Mouse (Mus musculus): ENCODE results near the gene Gprc5a. TPM values are rescaled to one million over a fixed set of nuclear protein-coding genes. Genes with fewer than 3 reads are reported as not detected.

The Gprc5a gene
- polyA plus RNA-seq, 1 experiment from 2014 or later: 15.2 TPM

GRCm38 (mm10) chr6:135133486-135133885 is 68.0 kb downstream of the Gprc5a start:
- H3K27me3 ChIP-seq (ENCODE audit: control insufficient read depth, insufficient read depth, low read length): no peaks in the 10 kb centered on the region
- WGBS: 93% methylated on average over 9 of the region's 9 CpGs
- H3K9ac ChIP-seq (replicated peaks; ENCODE audit: low read depth, low read length): no peak overlapping the region
- H3K4me3 ChIP-seq (ENCODE audit: low read depth, low read length): no peak overlapping the region
- no peaks in the 10 kb centered on the region; the same call in 1 of the 2 replicates for H3K4me1 ChIP-seq (ENCODE audit: control insufficient read depth, insufficient read depth, low read length)
- no peak overlapping the region for H3K4me2 ChIP-seq (replicated peaks; ENCODE audit: low read depth, low read length)
- H3K36me3 ChIP-seq (ENCODE audit: control insufficient read depth, insufficient read depth, low read length): no peaks in the 10 kb centered on the region
- H3K9me3 ChIP-seq (ENCODE audit: control insufficient read depth, low read depth, low read length): no peaks in the 10 kb centered on the region
- ATAC-seq (ENCODE audit: insufficient number of reproducible peaks, insufficient read depth, low FRiP score, low read depth): no peak
- no peak overlapping the region for H3K27ac ChIP-seq (ENCODE audit: low read length)

Other genes starting within 250 kb of the Gprc5a start
- 3.5 and 4.1 TPM in 2 replicates for gene Crebl2, start 235.5 kb upstream of the Gprc5a start, polyA plus RNA-seq (2014; fragmentation: Nextera tagmentation; extraction: Ambion mirVana)
- 11.2 and 12.3 TPM in 2 replicates for gene Gpr19, start 167.1 kb upstream of the Gprc5a start, polyA plus RNA-seq (2014; fragmentation: Nextera tagmentation; extraction: Ambion mirVana)
- gene Cdkn1b, start 145.2 kb upstream of the Gprc5a start, polyA plus RNA-seq (2014; fragmentation: Nextera tagmentation; extraction: Ambion mirVana): 18.3 and 19.9 TPM in 2 replicates
- 3.5 and 4.0 TPM in 2 replicates for gene Apold1, start 83.9 kb upstream of the Gprc5a start, polyA plus RNA-seq (2014; fragmentation: Nextera tagmentation; extraction: Ambion mirVana)
- gene Ddx47, start 54.0 kb upstream of the Gprc5a start, polyA plus RNA-seq (2014; fragmentation: Nextera tagmentation; extraction: Ambion mirVana): 107 and 111 TPM in 2 replicates
- gene Gprc5d, start 52.6 kb downstream of the Gprc5a start, polyA plus RNA-seq (2014; fragmentation: Nextera tagmentation; extraction: Ambion mirVana): not detected in 2 replicates
- 26.2 and 28.8 TPM in 2 replicates for gene Fam234b, start 132.3 kb downstream of the Gprc5a start, polyA plus RNA-seq (2014; fragmentation: Nextera tagmentation; extraction: Ambion mirVana)
- gene Hebp1, start 132.4 kb downstream of the Gprc5a start, polyA plus RNA-seq (2014; fragmentation: Nextera tagmentation; extraction: Ambion mirVana): 9.6 and 14.3 TPM in 2 replicates
- 0.65 and 0.95 TPM in 2 replicates for gene Gsg1, start 188.7 kb downstream of the Gprc5a start, polyA plus RNA-seq (2014; fragmentation: Nextera tagmentation; extraction: Ambion mirVana)
- not detected in 2 replicates for gene Pbp2, start 244.8 kb downstream of the Gprc5a start, polyA plus RNA-seq (2014; fragmentation: Nextera tagmentation; extraction: Ambion mirVana)

All from stomach, embryonic 14.5 days (tissue).